Mouse (Mus musculus): ENCODE measurements around the gene Irf2. TPM values are rescaled to one million over a fixed set of nuclear protein-coding genes. Genes with fewer than 3 reads are reported as not detected.

Irf2 gene
- total and polyA plus RNA-seq, 3 experiments = 4.9 to 19.4 TPM; not detected in 1

- Histone ChIP-seq H3K27ac (ENCODE audit: control insufficient read depth, low read depth, low read length) (no peak overlapping the region), H3K4me1 (ENCODE audit: control insufficient read depth in 1 of 2, insufficient read depth in 2 of 2, low read length in 2 of 2) (peaks cover 5 to 12% of the 10 kb centered on the region in 2 experiments), H3K9me3 (replicated peaks; ENCODE audit: insufficient read depth, low read length) (no peaks in the 10 kb centered on the region), H3K27me3 (ENCODE audit: control insufficient read depth in 1 of 2, insufficient read depth in 2 of 2, low read length in 2 of 2) (peaks cover 0 to 1% of the 10 kb centered on the region in 2 experiments; a peak in 1 of 4 replicates), H3K9ac (ENCODE audit: control insufficient read depth, low read depth, low read length, poor library complexity, severe bottlenecking) (no peak overlapping the region), H3K4me3 (ENCODE audit: control insufficient read depth in 1 of 2, insufficient read depth in 1 of 2, low read depth in 2 of 2, low read length in 2 of 2) (no peak overlapping the region), H3K79me2 (ENCODE audit: control insufficient read depth, insufficient read depth, low read length, poor library complexity) (no peaks in the 10 kb centered on the region), H3K36me3 (ENCODE audit: control insufficient read depth in 1 of 2, insufficient read depth in 2 of 2, low read length in 2 of 2) (peaks cover 0 to 13% of the 10 kb centered on the region in 2 experiments; a peak in 2 of 4 replicates)
- no peak for DNase-seq (ENCODE audit: low read depth, low spot score)
- TF ChIP-seq BHLHE40 (IDR thresholded peaks at IDR 0.05; ENCODE audit: borderline replicate concordance, low read depth, low read length) = no peak
- no peak for TF ChIP-seq MYB (IDR thresholded peaks at IDR 0.05; ENCODE audit: low read depth, low read length)
- TF ChIP-seq ETS1 (IDR thresholded peaks at IDR 0.05; ENCODE audit: low read depth, low read length) = no peak
- TF ChIP-seq POLR2A (IDR thresholded peaks at IDR 0.05; ENCODE audit: control insufficient read depth in 1 of 2, insufficient read depth in 1 of 2, low read depth in 1 of 2, low read length in 2 of 2, poor library complexity in 1 of 2) = no peak
- TF ChIP-seq MAFK (IDR thresholded peaks at IDR 0.05; ENCODE audit: borderline replicate concordance, low read depth, low read length) = no peak
- TF ChIP-seq MAZ (IDR thresholded peaks at IDR 0.05; ENCODE audit: low read depth, low read length) = no peak
- no peak for TF ChIP-seq NRF1 (IDR thresholded peaks at IDR 0.05; ENCODE audit: insufficient read depth, low read depth, low read length, poor library complexity, severe bottlenecking)
- TF ChIP-seq POLR2AphosphoS5 (IDR thresholded peaks at IDR 0.05; ENCODE audit: borderline replicate concordance, low read depth, low read length) = no peak
- TF ChIP-seq MXI1 (IDR thresholded peaks at IDR 0.05; ENCODE audit: low read depth, low read length) = no peak
- no peak for TF ChIP-seq HCFC1 (IDR thresholded peaks at IDR 0.05; ENCODE audit: low read depth, low read length)
- no peak for TF ChIP-seq MEF2A (IDR thresholded peaks at IDR 0.05; ENCODE audit: extremely low read depth, insufficient replicate concordance, low read depth, low read length, poor library complexity, severe bottlenecking)
- no peak for TF ChIP-seq ZNF384 (IDR thresholded peaks at IDR 0.05; ENCODE audit: low read depth, low read length)
- no peak for TF ChIP-seq RCOR1 (IDR thresholded peaks at IDR 0.05; ENCODE audit: low read depth, low read length)
- TF ChIP-seq EP300 (IDR thresholded peaks at IDR 0.05; ENCODE audit: low read depth in 1 of 2, low read length in 2 of 2) = no peak
- no peak for TF ChIP-seq POLR2AphosphoS2 (IDR thresholded peaks at IDR 0.05; ENCODE audit: low read length)
- TF ChIP-seq RAD21 (IDR thresholded peaks at IDR 0.05; ENCODE audit: low read depth, low read length) = no peak
- no peak for TF ChIP-seq MAX (IDR thresholded peaks at IDR 0.05; ENCODE audit: low read length)
- TF ChIP-seq KAT2A (conservative IDR thresholded peaks at IDR 0.05; ENCODE audit: low read depth, low read length) = no peak
Observed at GRCm38 (mm10) chr8:46710289-46710688, 29.2 kb upstream of the Irf2 start.

- DNase-seq (ENCODE audit: low read depth, low spot score) = no peak
- no peaks in the 10 kb centered on the region for H3K79me2 ChIP-seq (ENCODE audit: control insufficient read depth, insufficient read depth, low read length, poor library complexity)
- H3K36me3 ChIP-seq (ENCODE audit: control insufficient read depth in 1 of 2, insufficient read depth in 2 of 2, low read length in 2 of 2) = peaks cover 0 to 19% of the 10 kb centered on the region in 2 experiments; a peak in 2 of 4 replicates
- H3K4me3 ChIP-seq (ENCODE audit: control insufficient read depth in 1 of 2, insufficient read depth in 1 of 2, low read depth in 2 of 2, low read length in 2 of 2) = no peak overlapping the region
- peaks cover 10 to 16% of the 10 kb centered on the region in 2 experiments for H3K4me1 ChIP-seq (ENCODE audit: control insufficient read depth in 1 of 2, insufficient read depth in 2 of 2, low read length in 2 of 2)
- no peaks in the 10 kb centered on the region for H3K9me3 ChIP-seq (replicated peaks; ENCODE audit: insufficient read depth, low read length)
- no peak overlapping the region for H3K27ac ChIP-seq (ENCODE audit: control insufficient read depth, low read depth, low read length)
- no peak overlapping the region for H3K9ac ChIP-seq (ENCODE audit: control insufficient read depth, low read depth, low read length, poor library complexity, severe bottlenecking)
- TF ChIP-seq MAZ (IDR thresholded peaks at IDR 0.05; ENCODE audit: low read depth, low read length) = no peak
- peaks cover 0 to 1% of the 10 kb centered on the region in 2 experiments; a peak in 1 of 4 replicates for H3K27me3 ChIP-seq (ENCODE audit: control insufficient read depth in 1 of 2, insufficient read depth in 2 of 2, low read length in 2 of 2)
Observed at GRCm38 (mm10) chr8:46711496-46711895, 28.0 kb upstream of the Irf2 start.
